Mouse (Mus musculus) megakaryocyte-erythroid progenitor cell, adult 5-6 weeks (primary cell): Measurements from ENCODE around the gene Rack1. TPM values are rescaled to one million over a fixed set of nuclear protein-coding genes. Genes with fewer than 3 reads are reported as not detected.

Experiments
- total RNA-seq, 2 experiments: library from RNA; stranded (forward) in 1 of 2; stranded (reverse) in 1 of 2; fragments of 200-1000, 215-1000 nt in 1 of 2; fragments of >200 nt in 1 of 2; fragmentation: Nextera tagmentation in 1 of 2; gene quantifications; 2 replicates each; pipeline ENCODE4 v1.2.3; 2014 to 2017

Rack1 gene
- total RNA-seq, 2 experiments from 2014 or later: 1,902 to 2,653 TPM

Other genes with a start within 250 kb of the Rack1 start
- 16.0 and 19.8 TPM in 2 replicates for gene Trim41, start 17.0 kb downstream of the Rack1 start, total RNA-seq (2014; fragmentation: Nextera tagmentation)
- 18.6 and 64.6 TPM in 2 replicates for gene Trim41, start 17.0 kb downstream of the Rack1 start, total RNA-seq (2017)
- 0.84 TPM in 1 of 2 replicates, not detected in the other for gene Trim7, start 25.8 kb downstream of the Rack1 start, total RNA-seq (2014; fragmentation: Nextera tagmentation)
- gene Trim7, start 25.8 kb downstream of the Rack1 start, total RNA-seq (2017): 0.75 and 0.80 TPM in 2 replicates
- 10.6 and 12.0 TPM in 2 replicates for gene Gm12184, start 26.3 kb downstream of the Rack1 start, total RNA-seq (2014; fragmentation: Nextera tagmentation)
- 6.7 and 9.1 TPM in 2 replicates for gene Gm12184, start 26.3 kb downstream of the Rack1 start, total RNA-seq (2017)
- gene Irgm1, start 71.4 kb downstream of the Rack1 start, total RNA-seq (2014; fragmentation: Nextera tagmentation): 37.4 and 43.3 TPM in 2 replicates
- 53.9 and 61.5 TPM in 2 replicates for gene Irgm1, start 71.4 kb downstream of the Rack1 start, total RNA-seq (2017)
- not detected in 2 replicates for gene Gm5431, start 101.9 kb downstream of the Rack1 start, total RNA-seq (2014; fragmentation: Nextera tagmentation)
- not detected in 2 replicates for gene Gm5431, start 101.9 kb downstream of the Rack1 start, total RNA-seq (2017)
- gene Psme2b, start 145.9 kb downstream of the Rack1 start, total RNA-seq (2014; fragmentation: Nextera tagmentation): 4.3 and 12.2 TPM in 2 replicates
- 23.3 and 33.0 TPM in 2 replicates for gene Psme2b, start 145.9 kb downstream of the Rack1 start, total RNA-seq (2017)
- gene Olfr56, start 178.6 kb downstream of the Rack1 start, total RNA-seq (2014; fragmentation: Nextera tagmentation): 0.25 and 0.70 TPM in 2 replicates
- 0.38 and 2.4 TPM in 2 replicates for gene Olfr56, start 178.6 kb downstream of the Rack1 start, total RNA-seq (2017)
- gene 9930111J21Rik1, start 179.1 kb downstream of the Rack1 start, total RNA-seq (2014; fragmentation: Nextera tagmentation): 0.33 and 1.4 TPM in 2 replicates
- gene 9930111J21Rik1, start 179.1 kb downstream of the Rack1 start, total RNA-seq (2017): 1.7 TPM in 1 of 2 replicates, not detected in the other
- gene Gm12185, start 191.9 kb downstream of the Rack1 start, total RNA-seq (2014; fragmentation: Nextera tagmentation): 0.04 TPM in 1 of 2 replicates, not detected in the other
- 26.5 and 30.5 TPM in 2 replicates for gene Gm12185, start 191.9 kb downstream of the Rack1 start, total RNA-seq (2017)
- gene Tgtp1, start 193.8 kb downstream of the Rack1 start, total RNA-seq (2014; fragmentation: Nextera tagmentation): 0.17 and 0.81 TPM in 2 replicates
- gene Tgtp1, start 193.8 kb downstream of the Rack1 start, total RNA-seq (2017): 5.9 and 15.5 TPM in 2 replicates